Mouse (Mus musculus) olfactory bulb, adult 2 months (tissue): ENCODE data around the gene Tlr5.

Experiments used
- CTCF ChIP-seq: fragments of 200-500 bp; IDR thresholded peaks from 2 replicates; pipeline ENCODE4 v1.5.1; 2012; ENCODE audit warnings: low read depth, mild to moderate bottlenecking, low read length, moderate library complexity; ENCODE audit not compliant: insufficient read depth
- POLR2A ChIP-seq: fragments of 200-500 bp; IDR thresholded peaks from 2 replicates; pipeline ENCODE4 v1.6.1; 2012; ENCODE audit warnings: mild to moderate bottlenecking, low read depth, low read length, moderate library complexity; ENCODE audit not compliant: insufficient read depth

- TF ChIP-seq CTCF (no peak), POLR2A (no peak)
These were observed 26.1 kb downstream of the Tlr5 start for GRCm38 (mm10) chr1:182980702-182981101.
